Mouse (Mus musculus) hindbrain, embryonic 16.5 days (tissue): ENCODE results near the gene Hapln3. TPM values are rescaled to one million over a fixed set of nuclear protein-coding genes. Genes with fewer than 3 reads are reported as not detected.

ENCODE experiments used
- ATAC-seq: fragments of 200-750 bp; cut with Nextera tagmentation; 2 replicates; pipeline ENCODE4 v1.8.0; 2017; ENCODE audit warnings: moderate TSS enrichment, moderate library complexity
- H3K27ac ChIP-seq: fragments of 300-500 bp; sonication (generic); 2 replicates; pipeline ENCODE4 v1.5.1; 2014; ENCODE audit warnings: low read depth, mild to moderate bottlenecking, control low read depth, low read length, moderate library complexity
- H3K27me3 ChIP-seq: fragments of 300-500 bp; sonication (generic); replicated peaks from 2 replicates; pipeline ENCODE4 v1.6.1; 2014; ENCODE audit warnings: low read length; ENCODE audit not compliant: control insufficient read depth, insufficient read depth
- H3K36me3 ChIP-seq: fragments of 300-500 bp; sonication (generic); 2 replicates; pipeline ENCODE4 v1.6.1; 2014; ENCODE audit warnings: mild to moderate bottlenecking, low read length, moderate library complexity, mixed read lengths; ENCODE audit not compliant: control insufficient read depth, insufficient read depth
- H3K4me1 ChIP-seq: fragments of 300-500 bp; sonication (generic); 2 replicates; pipeline ENCODE4 v1.6.1; 2014; ENCODE audit warnings: low read depth, low read length; ENCODE audit not compliant: control insufficient read depth, insufficient read depth
- H3K4me2 ChIP-seq: fragments of 300-500 bp; sonication (generic); 2 replicates; pipeline ENCODE4 v1.6.1; 2014; ENCODE audit warnings: mild to moderate bottlenecking, low read length, control low read depth, moderate library complexity
- H3K4me3 ChIP-seq: fragments of 300-500 bp; sonication (generic); 2 replicates; pipeline ENCODE4 v1.5.1; 2014; ENCODE audit warnings: mild to moderate bottlenecking, low read length, control low read depth, moderate library complexity
- H3K9ac ChIP-seq: fragments of 300-500 bp; sonication (generic); 2 replicates; pipeline ENCODE4 v1.6.1; 2014; ENCODE audit warnings: low read depth, mild to moderate bottlenecking, control low read depth, low read length, moderate library complexity
- H3K9me3 ChIP-seq: fragments of 300-500 bp; sonication (generic); 2 replicates; pipeline ENCODE4 v1.6.1; 2014; ENCODE audit warnings: mild to moderate bottlenecking, low read length, moderate library complexity; ENCODE audit not compliant: control insufficient read depth
- WGBS: fragments of 180-500 bp; shearing (Covaris S2); extraction: QIAGEN DNeasy Blood & Tissue Kit; methylation state at CpG from one replicate; pipeline ENCODE4 v1.1.7; 2014; 5-methylcytosine and 5-hydroxymethylcytosine counted together
- polyA plus RNA-seq: library from polyadenylated mRNA; unstranded; fragments of >200 nt; fragmentation: Nextera tagmentation; extraction: Ambion mirVana; gene quantifications from 2 replicates; pipeline ENCODE4 v1.2.1, GENCODE M21; 2015

The Hapln3 gene
- polyA plus RNA-seq, 1 experiment from 2014 or later = 2.3 TPM

GRCm38 (mm10) chr7:79096492-79096891 is 34.3 kb downstream of the Hapln3 start:
- no peaks in the 10 kb centered on the region for H3K9me3 ChIP-seq
- no peak overlapping the region for H3K4me2 ChIP-seq
- H3K36me3 ChIP-seq = no peaks in the 10 kb centered on the region
- no peak overlapping the region for H3K9ac ChIP-seq
- 0 out of 2 replicates have a peak, but pooled peaks cover 2% of the 10 kb centered on the region for H3K27me3 ChIP-seq
- no peak overlapping the region for H3K4me3 ChIP-seq
- no peaks in the 10 kb centered on the region for H3K4me1 ChIP-seq
- no peak for ATAC-seq
- WGBS = 72% methylated on average over 5 of the region's 5 CpGs
- no peak overlapping the region for H3K27ac ChIP-seq

DNA sequence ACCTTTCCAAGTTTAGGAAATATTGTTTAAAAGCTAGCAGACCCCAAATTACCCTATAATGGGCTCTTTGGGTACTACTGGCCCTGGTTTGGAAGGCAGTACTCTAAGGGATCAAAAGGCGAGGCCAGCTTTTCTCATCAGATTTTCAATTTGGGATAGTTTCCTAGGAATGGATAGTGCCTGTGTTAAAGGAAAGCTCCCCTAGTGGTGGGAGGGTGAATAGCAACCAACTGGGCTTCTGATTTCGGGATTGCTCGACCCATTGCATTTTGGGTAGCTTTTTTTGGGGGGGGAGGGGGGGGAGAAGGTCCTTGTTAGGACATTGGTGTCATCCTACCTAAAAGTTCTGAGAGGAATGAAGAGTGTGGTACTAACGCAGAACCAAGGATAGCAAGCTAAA is 41.7 kb downstream of the Hapln3 start:
- H3K36me3 ChIP-seq = no peaks in the 10 kb centered on the region
- no peaks in the 10 kb centered on the region for H3K27me3 ChIP-seq
- no peak overlapping the region for H3K9ac ChIP-seq
- no peak overlapping the region for H3K4me2 ChIP-seq
- 77% methylated on average over 4 of the region's 4 CpGs for WGBS
- no peak for ATAC-seq
- no peaks in the 10 kb centered on the region for H3K9me3 ChIP-seq
- no peak overlapping the region for H3K27ac ChIP-seq
- H3K4me1 ChIP-seq = no peaks in the 10 kb centered on the region
- no peak overlapping the region for H3K4me3 ChIP-seq

GRCm38 (mm10) chr7:79080572-79081399 is 50.0 kb downstream of the Hapln3 start:
- 20% methylated on average over 7 of the region's 7 CpGs for WGBS
- Histone ChIP-seq H3K4me2 (no peak overlapping the region), H3K9ac (no peak overlapping the region), H3K36me3 (no peaks in the 10 kb centered on the region), H3K27me3 (no peaks in the 10 kb centered on the region), H3K9me3 (no peaks in the 10 kb centered on the region), H3K27ac (no peak overlapping the region), H3K4me3 (no peak overlapping the region), H3K4me1 (no peaks in the 10 kb centered on the region)
- ATAC-seq = peak; percentile 87

- ATAC-seq = no peak
- Histone ChIP-seq H3K4me3 (no peak overlapping the region), H3K36me3 (no peaks in the 10 kb centered on the region), H3K9ac (no peak overlapping the region), H3K4me1 (no peaks in the 10 kb centered on the region), H3K4me2 (no peak overlapping the region), H3K27ac (no peak overlapping the region), H3K9me3 (no peaks in the 10 kb centered on the region), H3K27me3 (no peaks in the 10 kb centered on the region)
- 54% methylated on average over 3 of the region's 3 CpGs for WGBS
These were observed 51.6 kb downstream of the Hapln3 start for GRCm38 (mm10) chr7:79079212-79079611.

DNA sequence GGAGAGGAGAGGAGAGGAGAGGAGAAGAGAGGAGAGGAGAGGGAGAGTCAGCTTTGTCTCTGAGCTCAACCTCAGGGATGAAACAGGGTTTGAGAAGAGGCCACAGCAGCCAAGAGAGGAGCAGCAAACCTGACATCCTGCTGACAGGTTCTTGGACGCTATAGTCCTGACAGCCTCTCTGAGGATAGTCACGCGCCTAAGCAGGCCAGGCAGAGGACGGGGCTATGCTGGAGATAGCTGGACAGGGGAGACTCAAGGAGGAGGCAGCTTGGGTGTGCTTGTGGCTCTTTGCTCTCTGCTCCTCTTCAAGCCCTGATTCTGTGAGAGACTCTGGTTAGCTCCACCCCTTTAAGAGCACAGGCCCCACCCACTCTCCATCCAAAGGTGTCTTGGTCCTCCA is 62.6 kb downstream of the Hapln3 start:
- Histone ChIP-seq H3K9me3 (no peaks in the 10 kb centered on the region), H3K36me3 (no peaks in the 10 kb centered on the region), H3K4me3 (no peak overlapping the region), H3K9ac (no peak overlapping the region), H3K4me1 (no peaks in the 10 kb centered on the region), H3K4me2 (no peak overlapping the region), H3K27ac (no peak overlapping the region), H3K27me3 (no peaks in the 10 kb centered on the region)
- no peak for ATAC-seq
- WGBS = 62% methylated on average over 4 of the region's 4 CpGs

- Histone ChIP-seq H3K9me3 (no peaks in the 10 kb centered on the region), H3K36me3 (no peaks in the 10 kb centered on the region), H3K4me3 (no peak overlapping the region), H3K4me2 (no peak overlapping the region), H3K27ac (no peak overlapping the region), H3K4me1 (no peaks in the 10 kb centered on the region), H3K27me3 (no peaks in the 10 kb centered on the region), H3K9ac (no peak overlapping the region)
- 54% methylated on average over 7 of the region's 7 CpGs for WGBS
- ATAC-seq = no peak
These were observed 63.4 kb downstream of the Hapln3 start for GRCm38 (mm10) chr7:79067466-79067865.

Other genes with a start within 250 kb of the Hapln3 start
- gene Aen, start 235.2 kb downstream of the Hapln3 start, polyA plus RNA-seq = 57.7 and 65.3 TPM in 2 replicates
- gene Isg20, start 217.6 kb downstream of the Hapln3 start, polyA plus RNA-seq = 1.6 and 2.1 TPM in 2 replicates
- 0.36 and 1.5 TPM in 2 replicates for gene Acan, start 77.5 kb downstream of the Hapln3 start, polyA plus RNA-seq
- gene Mfge8, start 18.0 kb upstream of the Hapln3 start, polyA plus RNA-seq = 281 and 351 TPM in 2 replicates
- gene Abhd2, start 142.2 kb upstream of the Hapln3 start, polyA plus RNA-seq = 16.3 and 21.4 TPM in 2 replicates